Mouse (Mus musculus): ENCODE results near the gene Sept12. TPM values are rescaled to one million over a fixed set of nuclear protein-coding genes. Genes with fewer than 3 reads are reported as not detected.

Sept12 gene
- not detected in 2 replicates for polyA plus RNA-seq (2012; rRNA removed)

GRCm38 (mm10) chr16:4997553-4997952 is at the start of gene Sept12:
Gene Sept12 (minus strand): TSS chr16:4997852.

GRCm38 (mm10) chr16:5013054-5013838 is 15.6 kb upstream of the Sept12 start, which contains the start of gene Rogdi:
Gene Rogdi (minus strand): TSS chr16:5013553.

GRCm38 (mm10) chr16:5007067-5007466 is 9.4 kb upstream of the Sept12 start, which contains the start of gene Smim22:
Gene Smim22 (plus strand): TSS chr16:5007288.

GRCm38 (mm10) chr16:4963797-4964709 is 33.6 kb downstream of the Sept12 start, which contains the start of gene Anks3:
Gene Anks3 (minus strand): TSS chr16:4964205.

GRCm38 (mm10) chr16:4938461-4938860 is 59.2 kb downstream of the Sept12 start, which contains the start of gene Nudt16l1:
Gene Nudt16l1 (plus strand): TSS chr16:4938761.

Other genes with a start within 250 kb of the Sept12 start
- 37.2 and 40.6 TPM in 2 replicates for gene Cdip1, start 207.6 kb downstream of the Sept12 start, polyA plus RNA-seq (2012; rRNA removed)
- gene 4930562C15Rik, start 162.4 kb downstream of the Sept12 start, polyA plus RNA-seq (2012; rRNA removed): not detected in 2 replicates
- 7.5 and 7.9 TPM in 2 replicates for gene Ubald1, start 117.5 kb downstream of the Sept12 start, polyA plus RNA-seq (2012; rRNA removed)
- gene Mgrn1, start 111.6 kb downstream of the Sept12 start, polyA plus RNA-seq (2012; rRNA removed): 28.5 and 32.0 TPM in 2 replicates
- gene Nudt16l1, start 59.1 kb downstream of the Sept12 start, polyA plus RNA-seq (2012; rRNA removed): 32.0 and 33.3 TPM in 2 replicates
- 18.3 and 21.6 TPM in 2 replicates for gene Anks3, start 33.6 kb downstream of the Sept12 start, polyA plus RNA-seq (2012; rRNA removed)
- gene Smim22, start 9.4 kb upstream of the Sept12 start, polyA plus RNA-seq (2012; rRNA removed): 18.9 and 27.5 TPM in 2 replicates
- gene Rogdi, start 15.7 kb upstream of the Sept12 start, polyA plus RNA-seq (2012; rRNA removed): 70.5 and 78.4 TPM in 2 replicates
- gene Glyr1, start 52.0 kb upstream of the Sept12 start, polyA plus RNA-seq (2012; rRNA removed): 36.7 and 40.1 TPM in 2 replicates
- 8.3 and 9.7 TPM in 2 replicates for gene Ubn1, start 52.2 kb upstream of the Sept12 start, polyA plus RNA-seq (2012; rRNA removed)
- gene Ppl, start 134.6 kb upstream of the Sept12 start, polyA plus RNA-seq (2012; rRNA removed): 0.61 and 0.70 TPM in 2 replicates
- gene Sec14l5, start 149.3 kb upstream of the Sept12 start, polyA plus RNA-seq (2012; rRNA removed): 0.05 and 0.06 TPM in 2 replicates
- gene Nagpa, start 206.2 kb upstream of the Sept12 start, polyA plus RNA-seq (2012; rRNA removed): 7.8 and 9.2 TPM in 2 replicates
- gene AU021092, start 224.4 kb upstream of the Sept12 start, polyA plus RNA-seq (2012; rRNA removed): 2.1 and 2.9 TPM in 2 replicates
- 15.8 and 17.3 TPM in 2 replicates for gene Alg1, start 235.8 kb upstream of the Sept12 start, polyA plus RNA-seq (2012; rRNA removed)